Mouse (Mus musculus) kidney, adult 9 months (tissue): ENCODE results near the gene Copa.

Experiments
- DNase-seq: peaks from one replicate; pipeline ENCODE4 v3.0.0; 2022

The Copa gene

GRCm38 (mm10) chr1:172082101-172082898, at the start of gene Copa, which contains the start of gene Ncstn:
Copa (plus strand) TSS chr1:172082529.
Ncstn (minus strand) TSS chr1:172082795.
- peak; percentile 96 for DNase-seq

- no peak for DNase-seq
Observed at GRCm38 (mm10) chr1:172046410-172046809, 35.9 kb upstream of the Copa start.

GRCm38 (mm10) chr1:172046938-172047337, 35.4 kb upstream of the Copa start:
- DNase-seq = peak; percentile 55

GRCm38 (mm10) chr1:172048241-172048734, 34.0 kb upstream of the Copa start:
- peak; percentile 7 for DNase-seq

- DNase-seq = no peak
Observed at GRCm38 (mm10) chr1:172049131-172049782, 33.1 kb upstream of the Copa start.

- DNase-seq = no peak
Observed at GRCm38 (mm10) chr1:172052766-172053279, 29.5 kb upstream of the Copa start.

GRCm38 (mm10) chr1:172053541-172054440, 28.5 kb upstream of the Copa start:
- no peak for DNase-seq

- no peak for DNase-seq
Observed at GRCm38 (mm10) chr1:172056251-172056650, 26.1 kb upstream of the Copa start.

GRCm38 (mm10) chr1:172057491-172057921, 24.8 kb upstream of the Copa start, which contains the start of gene Nhlh1:
Nhlh1 (minus strand) TSS chr1:172057573.
- DNase-seq = no peak

- DNase-seq = no peak
Observed at GRCm38 (mm10) chr1:172058321-172058720, 24.0 kb upstream of the Copa start.

- no peak for DNase-seq
Observed at GRCm38 (mm10) chr1:172058874-172059273, 23.5 kb upstream of the Copa start.

- DNase-seq = no peak
Observed at GRCm38 (mm10) chr1:172060659-172061058, 21.7 kb upstream of the Copa start.

GRCm38 (mm10) chr1:172061217-172061616, 21.1 kb upstream of the Copa start:
- no peak for DNase-seq

- DNase-seq = no peak
Observed at GRCm38 (mm10) chr1:172062101-172062500, 20.2 kb upstream of the Copa start.

GRCm38 (mm10) chr1:172063291-172064023, 18.9 kb upstream of the Copa start:
- DNase-seq = no peak

- DNase-seq = no peak
Observed at GRCm38 (mm10) chr1:172064613-172065141, 17.7 kb upstream of the Copa start.

GRCm38 (mm10) chr1:172070227-172070626, 12.1 kb upstream of the Copa start:
- no peak for DNase-seq

- DNase-seq = no peak
Observed at GRCm38 (mm10) chr1:172071556-172071955, 10.8 kb upstream of the Copa start.

- DNase-seq = no peak
Observed at GRCm38 (mm10) chr1:172072604-172073003, 9.7 kb upstream of the Copa start.

- no peak for DNase-seq
Observed at GRCm38 (mm10) chr1:172077981-172078380, 4.3 kb upstream of the Copa start.

- no peak for DNase-seq
Observed at GRCm38 (mm10) chr1:172082899-172083445, 643 bp downstream of the Copa start.
